Mouse (Mus musculus) gastrocnemius, postnatal 4 days (tissue): Measurements from ENCODE around the gene Clgn. TPM values are rescaled to one million over a fixed set of nuclear protein-coding genes. Genes with fewer than 3 reads are reported as not detected.
"Not testable (repeated sequence)": the region's sequence is repeated elsewhere in the genome, so short reads cannot be mapped to it uniquely, and the experiment has no call there.

Experiments used
- DNase-seq, 2 experiments: peaks; one replicate each; pipeline ENCODE4 v3.0.0; 2021 to 2022; ENCODE audit warnings: low spot score in 2 of 2, mixed read lengths in 2 of 2
- total RNA-seq, 2 experiments: library from RNA; stranded (reverse); gene quantifications; 2 replicates each; pipeline ENCODE4 v1.2.3; 2021

Gene Clgn
- total RNA-seq, 2 experiments from 2014 or later, result 0.10 TPM; not detected in 1

GRCm38 (mm10) chr8:83421354-83421753 lies 31.7 kb downstream of the Clgn start:
- DNase-seq, result no peak

- no peak for DNase-seq
Observed at GRCm38 (mm10) chr8:83423032-83423825, 33.6 kb downstream of the Clgn start.

- DNase-seq, result no peak
Observed at GRCm38 (mm10) chr8:83425202-83425601, 35.5 kb downstream of the Clgn start.

- DNase-seq, result no peak
Observed at GRCm38 (mm10) chr8:83426104-83426759, 36.6 kb downstream of the Clgn start.

- DNase-seq, result no peak
Observed at GRCm38 (mm10) chr8:83426949-83427348, 37.3 kb downstream of the Clgn start.

- not testable (repeated sequence) for DNase-seq
Observed at GRCm38 (mm10) chr8:83428621-83429020, 39.0 kb downstream of the Clgn start.

- no peak for DNase-seq
Observed at GRCm38 (mm10) chr8:83429071-83429524, 39.4 kb downstream of the Clgn start.

- no peak for DNase-seq
Observed at GRCm38 (mm10) chr8:83437077-83437476, 47.4 kb downstream of the Clgn start.

- DNase-seq, result no peak
Observed at GRCm38 (mm10) chr8:83441656-83442242, 52.1 kb downstream of the Clgn start.

GRCm38 (mm10) chr8:83442243-83443051 lies 52.8 kb downstream of the Clgn start:
- DNase-seq, result peak; percentile 97 to 99

- DNase-seq, result no peak
Observed at GRCm38 (mm10) chr8:83443052-83443400, 53.4 kb downstream of the Clgn start.

- DNase-seq, result no peak
Observed at GRCm38 (mm10) chr8:83449960-83450359, 60.3 kb downstream of the Clgn start.

GRCm38 (mm10) chr8:83451056-83451455 lies 61.4 kb downstream of the Clgn start:
- DNase-seq, result no peak

GRCm38 (mm10) chr8:83457121-83457520 lies 67.5 kb downstream of the Clgn start:
- no peak for DNase-seq

- DNase-seq, result no peak
Observed at GRCm38 (mm10) chr8:83458222-83458621, 68.6 kb downstream of the Clgn start, which contains the start of gene Scoc. Scoc (minus strand) TSS chr8:83458391.

GRCm38 (mm10) chr8:83459606-83460005 lies 69.9 kb downstream of the Clgn start:
- DNase-seq, result no peak

Other genes starting within 250 kb of the Clgn start
- gene Tbc1d9, start 224.5 kb upstream of the Clgn start, total RNA-seq, result 1 to 10 TPM; 4.5 TPM
- gene Gm10645, start 223.7 kb upstream of the Clgn start, total RNA-seq, result not detected
- under 1 TPM in 1 of 2 experiments, not detected in 1; 0.81 TPM for gene Ucp1, start 99.5 kb upstream of the Clgn start, total RNA-seq
- gene Elmod2, start 57.4 kb upstream of the Clgn start, total RNA-seq, result 10 to 100 TPM; 10.0 to 11.5 TPM
- not detected for gene Mgat4d, start 41.4 kb upstream of the Clgn start, total RNA-seq
- 10 to 100 TPM; 40.3 to 49.4 TPM for gene Scoc, start 68.5 kb downstream of the Clgn start, total RNA-seq
- gene Olfr370, start 145.9 kb downstream of the Clgn start, total RNA-seq, result not detected
- gene Ndufb7, start 176.8 kb downstream of the Clgn start, total RNA-seq, result 100 to 1,000 TPM; 366 to 378 TPM
- gene Tecr, start 218.1 kb downstream of the Clgn start, total RNA-seq, result 100 to 1,000 TPM; 276 to 303 TPM
- gene Dnajb1, start 218.3 kb downstream of the Clgn start, total RNA-seq, result 10 to 100 TPM; 17.7 to 20.6 TPM